Mouse (Mus musculus): ENCODE results near the gene Psmb6. TPM values are rescaled to one million over a fixed set of nuclear protein-coding genes. Genes with fewer than 3 reads are reported as not detected.
"Not testable (repeated sequence)": the region's sequence is repeated elsewhere in the genome, so short reads cannot be mapped to it uniquely, and the experiment has no call there.

The Psmb6 gene
- polyA plus RNA-seq, 1 experiment: not detected

- WGBS: under 1% methylated on average over 56 of the region's 57 CpGs
- TF ChIP-seq CTCF (IDR thresholded peaks at IDR 0.05; ENCODE audit: insufficient read depth, low read depth, low read length): no peak
- TF ChIP-seq POLR2A (IDR thresholded peaks at IDR 0.05; ENCODE audit: insufficient read depth, low read depth, low read length): peak; percentile 94
- Histone ChIP-seq H3K27ac (ENCODE audit: insufficient read depth, low read depth, low read length) (peak within 1 kb of the TSS; percentile 90), H3K4me3 (ENCODE audit: insufficient read depth, low read depth, low read length) (peak within 1 kb of the TSS; percentile 78), H3K4me1 (ENCODE audit: control insufficient read depth, insufficient read depth, low read length) (peaks cover 9% of the 10 kb centered on the region)
Measured at GRCm38 (mm10) chr11:70562287-70562994, 37.3 kb downstream of the Psmb6 start, which contains the start of gene Mink1. Gene Mink1, plus strand, starts transcription at chr11:70562881.

GRCm38 (mm10) chr11:70562995-70563469 lies 37.9 kb downstream of the Psmb6 start:
- peak overlapping the region; percentile 63 for H3K27ac ChIP-seq (ENCODE audit: insufficient read depth, low read depth, low read length)
- peak overlapping the region; percentile 78 for H3K4me3 ChIP-seq (ENCODE audit: insufficient read depth, low read depth, low read length)
- WGBS: under 1% methylated on average over 31 of the region's 31 CpGs
- peaks cover 9% of the 10 kb centered on the region for H3K4me1 ChIP-seq (ENCODE audit: control insufficient read depth, insufficient read depth, low read length)
- no peak for TF ChIP-seq CTCF (IDR thresholded peaks at IDR 0.05; ENCODE audit: insufficient read depth, low read depth, low read length)
- no peak for TF ChIP-seq POLR2A (IDR thresholded peaks at IDR 0.05; ENCODE audit: insufficient read depth, low read depth, low read length)

GRCm38 (mm10) chr11:70563470-70564275 lies 38.5 kb downstream of the Psmb6 start:
- no peak for TF ChIP-seq CTCF (IDR thresholded peaks at IDR 0.05; ENCODE audit: insufficient read depth, low read depth, low read length)
- TF ChIP-seq POLR2A (IDR thresholded peaks at IDR 0.05; ENCODE audit: insufficient read depth, low read depth, low read length): no peak
- peaks cover 9% of the 10 kb centered on the region for H3K4me1 ChIP-seq (ENCODE audit: control insufficient read depth, insufficient read depth, low read length)
- H3K4me3 ChIP-seq (ENCODE audit: insufficient read depth, low read depth, low read length): peak overlapping the region; percentile 78
- peak overlapping the region; percentile 63 for H3K27ac ChIP-seq (ENCODE audit: insufficient read depth, low read depth, low read length)
- WGBS: under 1% methylated on average over 25 of the region's 25 CpGs

- no peak overlapping the region; the same call in 1 of the 2 replicates for H3K4me3 ChIP-seq (ENCODE audit: insufficient read depth, low read depth, low read length)
- 24% methylated on average over 4 of the region's 4 CpGs for WGBS
- no peak for TF ChIP-seq CTCF (IDR thresholded peaks at IDR 0.05; ENCODE audit: insufficient read depth, low read depth, low read length)
- no peak for TF ChIP-seq POLR2A (IDR thresholded peaks at IDR 0.05; ENCODE audit: insufficient read depth, low read depth, low read length)
- H3K4me1 ChIP-seq (ENCODE audit: control insufficient read depth, insufficient read depth, low read length): peaks cover 9% of the 10 kb centered on the region
- H3K27ac ChIP-seq (ENCODE audit: insufficient read depth, low read depth, low read length): no peak overlapping the region
Measured at GRCm38 (mm10) chr11:70564276-70564873, 39.2 kb downstream of the Psmb6 start.

GRCm38 (mm10) chr11:70566586-70566985 lies 41.4 kb downstream of the Psmb6 start:
- no peak for TF ChIP-seq CTCF (IDR thresholded peaks at IDR 0.05; ENCODE audit: insufficient read depth, low read depth, low read length)
- no peak for TF ChIP-seq POLR2A (IDR thresholded peaks at IDR 0.05; ENCODE audit: insufficient read depth, low read depth, low read length)
- 63% methylated on average over 7 of the region's 7 CpGs for WGBS
- H3K27ac ChIP-seq (ENCODE audit: insufficient read depth, low read depth, low read length): no peak overlapping the region
- peaks cover 9% of the 10 kb centered on the region for H3K4me1 ChIP-seq (ENCODE audit: control insufficient read depth, insufficient read depth, low read length)
- no peak overlapping the region for H3K4me3 ChIP-seq (ENCODE audit: insufficient read depth, low read depth, low read length)

- WGBS: 97% methylated on average over 1 of the region's 1 CpGs
- not testable (repeated sequence) for H3K4me3 ChIP-seq (ENCODE audit: insufficient read depth, low read depth, low read length); H3K27ac ChIP-seq (ENCODE audit: insufficient read depth, low read depth, low read length)
- peaks cover 14% of the 10 kb centered on the region for H3K4me1 ChIP-seq (ENCODE audit: control insufficient read depth, insufficient read depth, low read length)
Measured at GRCm38 (mm10) chr11:70570614-70571013, 45.4 kb downstream of the Psmb6 start.

GRCm38 (mm10) chr11:70571641-70572040 lies 46.5 kb downstream of the Psmb6 start:
- Histone ChIP-seq H3K27ac (ENCODE audit: insufficient read depth, low read depth, low read length) (no peak overlapping the region), H3K4me1 (ENCODE audit: control insufficient read depth, insufficient read depth, low read length) (peaks cover 15% of the 10 kb centered on the region), H3K4me3 (ENCODE audit: insufficient read depth, low read depth, low read length) (no peak overlapping the region)
- TF ChIP-seq CTCF (IDR thresholded peaks at IDR 0.05; ENCODE audit: insufficient read depth, low read depth, low read length) (no peak), POLR2A (IDR thresholded peaks at IDR 0.05; ENCODE audit: insufficient read depth, low read depth, low read length) (no peak)
- WGBS: 51% methylated on average over 1 of the region's 1 CpGs

GRCm38 (mm10) chr11:70572348-70572902 lies 47.3 kb downstream of the Psmb6 start:
- 62% methylated on average over 5 of the region's 5 CpGs for WGBS
- Histone ChIP-seq H3K27ac (ENCODE audit: insufficient read depth, low read depth, low read length) (0 out of 2 replicates have a peak overlapping the region, but pooled peaks have one; percentile 32), H3K4me1 (ENCODE audit: control insufficient read depth, insufficient read depth, low read length) (peaks cover 15% of the 10 kb centered on the region), H3K4me3 (ENCODE audit: insufficient read depth, low read depth, low read length) (no peak overlapping the region)
- TF ChIP-seq POLR2A (IDR thresholded peaks at IDR 0.05; ENCODE audit: insufficient read depth, low read depth, low read length): no peak
- no peak for TF ChIP-seq CTCF (IDR thresholded peaks at IDR 0.05; ENCODE audit: insufficient read depth, low read depth, low read length)

All from olfactory bulb, adult 2 months (tissue).